Mouse (Mus musculus) 3T3-L1 (cell line): ENCODE results near the gene Esp38.
"Not testable (repeated sequence)": the region's sequence is repeated elsewhere in the genome, so short reads cannot be mapped to it uniquely, and the experiment has no call there.

Experiments
- DNase-seq: peaks from one replicate; pipeline ENCODE4 v3.0.0-alpha.2; 2015; ENCODE audit warnings: low read depth, low spot score

The Esp38 gene

DNA sequence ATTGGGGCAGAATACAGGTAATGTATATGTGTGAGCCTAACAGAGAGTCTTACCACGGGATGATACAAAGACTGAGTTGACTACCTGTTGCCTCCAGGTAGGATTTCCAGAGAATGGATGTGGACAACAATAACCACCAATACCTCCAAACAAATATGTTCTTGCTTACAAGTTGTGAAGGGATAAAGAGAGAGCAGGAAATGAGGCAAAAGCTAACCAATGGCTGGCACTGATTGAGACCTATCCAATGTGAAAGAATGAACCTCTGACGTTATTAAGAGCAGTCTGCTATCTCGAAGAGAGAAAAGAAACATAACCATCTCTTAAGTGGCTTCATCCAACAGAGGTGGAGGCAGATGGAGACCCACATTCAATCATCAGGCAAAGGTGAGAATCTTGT lies at the start of gene Esp38:
Esp38 (plus strand) TSS at position 301 of the 400 bp plus-strand sequence.
- no peak for DNase-seq

DNA sequence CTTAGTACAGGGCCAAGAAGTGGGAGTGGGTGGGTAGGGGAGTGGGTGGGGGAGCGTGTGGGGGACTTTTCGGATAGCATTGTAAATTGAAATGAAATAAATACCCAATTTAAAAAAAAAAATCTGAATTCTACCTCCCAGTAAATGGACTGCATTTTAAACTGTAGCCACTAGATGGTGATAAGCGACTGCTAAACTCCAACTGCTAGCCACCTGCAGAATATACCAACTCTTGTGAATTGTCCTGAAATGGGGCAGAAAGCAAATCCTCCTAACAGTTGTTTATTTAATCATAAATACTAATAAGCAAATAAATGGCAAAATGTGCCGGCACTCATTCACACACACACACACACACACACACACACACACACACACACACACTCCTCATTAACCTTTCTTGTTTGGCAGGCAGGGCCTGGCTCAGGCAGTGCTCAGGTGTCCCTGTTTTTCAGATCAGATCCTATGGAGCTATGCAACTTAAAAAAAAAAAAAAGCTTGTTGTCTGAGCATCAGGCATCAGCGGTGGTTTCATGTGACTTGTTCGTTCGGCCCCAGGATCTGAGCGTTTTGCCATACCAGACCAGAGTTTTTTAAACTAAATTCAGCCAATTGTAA lies 47.3 kb upstream of the Esp38 start:
- DNase-seq = not testable (repeated sequence)
